Mouse (Mus musculus) forebrain, embryonic 13.5 days (tissue): Measurements from ENCODE around the gene Mrgpre. TPM values are rescaled to one million over a fixed set of nuclear protein-coding genes. Genes with fewer than 3 reads are reported as not detected.
A peak's percentile ranks its signal among the peaks of the same experiment; 100 is the strongest.

Source experiments
- ATAC-seq: fragments of 200-750 bp; cut with Nextera tagmentation; 2 replicates; pipeline ENCODE4 v1.8.0; 2017
- H3K27ac ChIP-seq: fragments of 300-500 bp; sonication (generic); 2 replicates; pipeline ENCODE4 v1.5.1; 2015; ENCODE audit warnings: inconsistent platforms, mild to moderate bottlenecking, moderate library complexity
- H3K27me3 ChIP-seq: fragments of 300-500 bp; sonication (generic); 2 replicates; pipeline ENCODE4 v1.6.1; 2015; ENCODE audit warnings: mild to moderate bottlenecking, inconsistent platforms
- H3K36me3 ChIP-seq: fragments of 300-500 bp; sonication (generic); 2 replicates; pipeline ENCODE4 v1.6.1; 2015; ENCODE audit warnings: mild to moderate bottlenecking, inconsistent platforms; ENCODE audit not compliant: poor library complexity, severe bottlenecking
- H3K4me1 ChIP-seq: fragments of 300-500 bp; sonication (generic); 2 replicates; pipeline ENCODE4 v1.6.1; 2015; ENCODE audit warnings: inconsistent platforms
- H3K4me2 ChIP-seq: fragments of 300-500 bp; sonication (generic); 2 replicates; pipeline ENCODE4 v1.6.1; 2015; ENCODE audit warnings: inconsistent platforms, mild to moderate bottlenecking, moderate library complexity
- H3K4me3 ChIP-seq: fragments of 300-500 bp; sonication (generic); 2 replicates; pipeline ENCODE4 v1.5.1; 2015; ENCODE audit warnings: mild to moderate bottlenecking, inconsistent platforms
- H3K9ac ChIP-seq: fragments of 300-500 bp; sonication (generic); 2 replicates; pipeline ENCODE4 v1.6.1; 2015; ENCODE audit warnings: mild to moderate bottlenecking, inconsistent platforms
- H3K9me3 ChIP-seq: fragments of 300-500 bp; sonication (generic); replicated peaks from 2 replicates; pipeline ENCODE4 v1.6.1; 2016; ENCODE audit warnings: inconsistent platforms
- WGBS: fragments of 180-500 bp; shearing (Covaris S2); methylation state at CpG from one replicate; pipeline ENCODE4 v1.1.7; 2015; 5-methylcytosine and 5-hydroxymethylcytosine counted together
- polyA plus RNA-seq: library from polyadenylated mRNA; unstranded; fragments of >200 nt; fragmentation: Nextera tagmentation; extraction: Ambion mirVana; gene quantifications from 2 replicates; pipeline ENCODE4 v1.2.1, GENCODE M21; 2015

Gene Mrgpre
- polyA plus RNA-seq, 1 experiment from 2014 or later = 1.8 TPM

DNA sequence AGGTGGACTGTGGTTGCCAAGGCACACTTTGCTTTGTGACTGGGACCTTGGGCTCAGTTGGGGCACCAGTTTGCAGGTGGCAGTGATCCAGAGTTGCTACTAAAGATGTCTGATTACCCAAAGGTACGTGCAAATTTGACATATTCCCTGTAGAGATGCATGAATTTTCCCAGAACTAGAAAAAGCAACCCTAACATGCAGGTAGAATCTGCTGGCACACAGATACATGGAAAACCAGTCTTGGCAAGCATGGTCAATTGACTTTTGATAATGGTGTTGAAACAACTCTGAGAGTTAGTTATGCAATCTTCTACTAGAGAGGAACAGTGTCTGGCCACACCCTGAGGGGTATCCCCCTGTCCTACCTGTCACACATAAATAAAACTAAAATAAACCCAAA lies 32.9 kb downstream of the Mrgpre start:
- Histone ChIP-seq H3K27me3 (peaks cover 27% of the 10 kb centered on the region), H3K4me1 (peaks cover 15% of the 10 kb centered on the region), H3K9me3 (no peaks in the 10 kb centered on the region), H3K9ac (no peak overlapping the region), H3K36me3 (no peaks in the 10 kb centered on the region), H3K4me2 (no peak overlapping the region), H3K4me3 (no peak overlapping the region), H3K27ac (no peak overlapping the region)
- WGBS = 73% methylated on average over 1 of the region's 1 CpGs
- ATAC-seq = no peak

DNA sequence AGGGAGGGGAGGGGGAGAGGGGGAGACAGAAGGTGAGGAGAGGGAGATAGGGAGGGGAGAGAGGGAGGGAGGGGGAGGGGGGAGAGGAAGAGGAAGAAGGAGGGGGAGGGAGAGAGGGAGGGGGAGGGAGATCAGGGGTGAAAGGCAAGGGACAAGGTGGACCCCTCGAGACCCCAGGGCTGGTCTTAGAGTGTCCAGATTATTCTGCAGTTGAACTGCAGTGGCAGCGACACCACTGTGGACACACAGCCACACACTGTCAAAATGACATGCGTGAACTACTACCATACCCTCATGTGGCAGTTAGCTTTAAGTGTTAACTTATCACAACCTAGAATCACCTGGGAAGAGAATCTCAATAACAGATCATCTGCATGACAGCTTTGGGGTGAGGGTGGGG lies 35.3 kb downstream of the Mrgpre start:
- Histone ChIP-seq H3K4me1 (peaks cover 14% of the 10 kb centered on the region), H3K4me2 (no peak overlapping the region), H3K27ac (peak overlapping the region; percentile 51; the same call in 1 of the 2 replicates), H3K36me3 (no peaks in the 10 kb centered on the region), H3K9ac (no peak overlapping the region), H3K27me3 (peaks cover 5% of the 10 kb centered on the region; the same call in 1 of the 2 replicates), H3K4me3 (no peak overlapping the region), H3K9me3 (no peaks in the 10 kb centered on the region)
- 68% methylated on average over 3 of the region's 3 CpGs for WGBS
- peak; percentile 43; the same call in 1 of the 2 replicates for ATAC-seq

- no peaks in the 10 kb centered on the region for H3K36me3 ChIP-seq
- peaks cover 5% of the 10 kb centered on the region; the same call in 1 of the 2 replicates for H3K27me3 ChIP-seq
- H3K4me1 ChIP-seq = peaks cover 14% of the 10 kb centered on the region
- peak overlapping the region; percentile 46 for H3K4me2 ChIP-seq
- peak overlapping the region; percentile 61 for H3K27ac ChIP-seq
- no peaks in the 10 kb centered on the region for H3K9me3 ChIP-seq
- peak overlapping the region; percentile 51 for H3K9ac ChIP-seq
- 3% methylated on average over 16 of the region's 16 CpGs for WGBS
- ATAC-seq = peak; percentile 93
- H3K4me3 ChIP-seq = no peak overlapping the region; the same call in 1 of the 2 replicates
Measured at GRCm38 (mm10) chr7:143748041-143748868, 36.0 kb downstream of the Mrgpre start.

GRCm38 (mm10) chr7:143740653-143741052 lies 43.6 kb downstream of the Mrgpre start:
- Histone ChIP-seq H3K9ac (peak overlapping the region; percentile 94), H3K9me3 (no peaks in the 10 kb centered on the region), H3K27ac (no peak overlapping the region; the same call in 1 of the 2 replicates), H3K36me3 (no peaks in the 10 kb centered on the region), H3K27me3 (peaks cover 19% of the 10 kb centered on the region), H3K4me1 (peaks cover 35% of the 10 kb centered on the region), H3K4me3 (peak overlapping the region; percentile 69), H3K4me2 (peak overlapping the region; percentile 87)
- ATAC-seq = no peak
- WGBS = 20% methylated on average over 2 of the region's 2 CpGs

GRCm38 (mm10) chr7:143739511-143740461 lies 44.5 kb downstream of the Mrgpre start:
- Histone ChIP-seq H3K36me3 (no peaks in the 10 kb centered on the region), H3K27me3 (peaks cover 19% of the 10 kb centered on the region), H3K9ac (peak overlapping the region; percentile 94), H3K27ac (peak overlapping the region; percentile 82), H3K4me2 (peak overlapping the region; percentile 87), H3K4me3 (peak overlapping the region; percentile 69), H3K4me1 (peaks cover 35% of the 10 kb centered on the region), H3K9me3 (no peaks in the 10 kb centered on the region)
- peak; percentile 92 for ATAC-seq
- WGBS = 6% methylated on average over 31 of the region's 38 CpGs

DNA sequence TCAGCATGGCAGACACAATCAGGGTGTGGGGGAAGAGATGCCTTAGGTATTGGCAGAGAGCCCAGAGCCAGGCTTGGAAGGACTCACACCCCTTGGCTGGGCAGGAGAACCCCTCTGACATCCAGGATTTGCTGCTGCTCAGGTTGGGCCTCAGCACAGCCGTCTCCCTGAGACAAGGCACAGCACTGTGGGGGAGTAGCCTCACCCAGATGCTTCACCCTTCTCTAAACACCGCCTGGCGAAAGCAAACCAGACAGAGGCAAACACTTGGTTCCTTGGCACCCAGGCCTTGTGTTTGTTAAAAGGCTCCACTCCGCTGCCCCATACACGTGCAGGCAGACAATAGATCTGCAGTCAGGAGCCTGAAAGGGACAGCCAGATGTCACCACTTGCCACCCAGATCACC lies 45.7 kb downstream of the Mrgpre start:
- H3K9ac ChIP-seq = peak overlapping the region; percentile 94
- H3K4me2 ChIP-seq = peak overlapping the region; percentile 87
- H3K4me3 ChIP-seq = peak overlapping the region; percentile 69
- H3K27ac ChIP-seq = peak overlapping the region; percentile 82
- no peaks in the 10 kb centered on the region for H3K9me3 ChIP-seq
- peak; percentile 40 for ATAC-seq
- WGBS = 20% methylated on average over 5 of the region's 5 CpGs
- H3K27me3 ChIP-seq = peaks cover 19% of the 10 kb centered on the region
- H3K36me3 ChIP-seq = no peaks in the 10 kb centered on the region
- H3K4me1 ChIP-seq = peaks cover 35% of the 10 kb centered on the region

DNA sequence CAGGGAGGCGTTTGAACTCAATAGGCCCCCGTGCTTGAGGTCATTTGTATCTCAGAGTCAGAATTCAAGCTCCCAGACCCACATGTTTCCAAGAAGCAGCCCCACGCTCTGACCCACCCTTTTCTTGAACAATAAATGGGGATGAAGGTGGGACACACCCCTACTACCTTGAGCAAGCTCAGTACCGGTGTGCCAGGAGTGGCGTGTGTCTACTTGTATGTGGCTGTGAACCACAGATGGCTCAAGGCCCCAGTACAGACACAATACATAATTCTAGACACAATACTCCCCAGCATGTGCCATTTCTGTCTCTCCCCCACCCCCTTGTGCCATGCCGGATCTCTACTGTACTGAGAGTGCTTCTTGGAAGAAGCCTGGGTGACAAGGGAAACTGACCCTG lies 46.1 kb downstream of the Mrgpre start:
- H3K4me1 ChIP-seq = peaks cover 35% of the 10 kb centered on the region
- peak overlapping the region; percentile 87 for H3K4me2 ChIP-seq
- H3K4me3 ChIP-seq = peak overlapping the region; percentile 69
- 72% methylated on average over 6 of the region's 6 CpGs for WGBS
- no peaks in the 10 kb centered on the region for H3K36me3 ChIP-seq
- peaks cover 19% of the 10 kb centered on the region for H3K27me3 ChIP-seq
- H3K27ac ChIP-seq = peak overlapping the region; percentile 82
- H3K9me3 ChIP-seq = no peaks in the 10 kb centered on the region
- no peak; the same call in 1 of the 2 replicates for ATAC-seq
- peak overlapping the region; percentile 94 for H3K9ac ChIP-seq

- WGBS = 89% methylated on average over 4 of the region's 4 CpGs
- Histone ChIP-seq H3K27ac (no peak overlapping the region), H3K4me3 (no peak overlapping the region), H3K27me3 (no peaks in the 10 kb centered on the region), H3K9me3 (no peaks in the 10 kb centered on the region), H3K4me1 (peaks cover 15% of the 10 kb centered on the region), H3K4me2 (no peak overlapping the region), H3K9ac (no peak overlapping the region), H3K36me3 (no peaks in the 10 kb centered on the region)
- no peak for ATAC-seq
Measured at GRCm38 (mm10) chr7:143733746-143734145, 50.6 kb downstream of the Mrgpre start.

DNA sequence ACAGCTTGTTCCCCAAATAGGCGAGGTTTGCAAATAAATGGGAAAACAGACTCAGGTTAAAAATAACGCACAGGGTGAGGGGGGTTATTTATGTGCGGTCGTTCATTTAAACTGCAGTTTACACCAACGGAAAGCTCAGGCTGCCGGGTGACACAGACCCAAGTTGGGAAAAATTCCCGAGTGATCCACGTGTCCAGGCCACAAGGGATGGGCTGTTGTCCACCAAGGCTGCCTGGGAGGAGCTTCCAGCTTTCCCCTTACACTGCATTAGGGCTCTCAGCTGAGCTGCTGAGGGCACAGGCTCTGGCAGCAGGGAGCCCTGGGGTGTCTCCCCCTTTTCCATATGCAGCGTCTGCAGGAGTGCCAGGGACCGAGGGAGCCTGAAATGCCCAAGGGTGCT lies 54.4 kb downstream of the Mrgpre start:
- Histone ChIP-seq H3K4me3 (no peak overlapping the region), H3K9ac (no peak overlapping the region), H3K27ac (no peak overlapping the region), H3K36me3 (no peaks in the 10 kb centered on the region), H3K27me3 (no peaks in the 10 kb centered on the region), H3K4me1 (no peaks in the 10 kb centered on the region), H3K4me2 (no peak overlapping the region), H3K9me3 (no peaks in the 10 kb centered on the region)
- no peak for ATAC-seq
- WGBS = 77% methylated on average over 10 of the region's 10 CpGs
